Mouse (Mus musculus): ENCODE results near the gene Sept8. TPM values are rescaled to one million over a fixed set of nuclear protein-coding genes. Genes with fewer than 3 reads are reported as not detected.
A peak's percentile ranks its signal among the peaks of the same experiment; 100 is the strongest.

Sept8 gene
- polyA plus RNA-seq, 1 experiment from 2014 or later = 20.1 TPM

DNA sequence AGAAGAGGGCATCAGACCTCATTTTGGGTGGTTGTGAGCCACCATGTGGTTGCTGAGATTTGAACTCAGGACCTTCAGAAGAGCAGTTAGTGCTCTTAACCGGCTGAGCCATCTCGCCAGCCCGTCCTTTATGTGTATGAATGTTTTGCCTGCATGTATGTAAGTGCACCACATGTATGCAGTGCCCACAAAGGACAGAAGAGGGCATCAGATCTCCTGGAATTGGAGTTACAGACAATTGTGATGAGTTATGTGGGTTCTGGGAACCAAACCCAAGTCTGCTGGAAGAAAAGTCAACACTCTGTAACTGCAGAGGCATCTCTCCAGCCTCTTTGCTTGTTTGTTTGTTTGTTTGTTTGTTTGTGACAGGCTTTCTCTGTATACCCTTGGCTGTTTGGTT, 61.5 kb downstream of the Sept8 start:
- Histone ChIP-seq H3K4me1 (no peaks in the 10 kb centered on the region), H3K36me3 (peaks cover 41% of the 10 kb centered on the region), H3K27ac (no peak overlapping the region), H3K4me3 (no peak overlapping the region), H3K27me3 (ENCODE audit: insufficient read depth, poor library complexity, severe bottlenecking) (no peaks in the 10 kb centered on the region), H3K9me3 (no peaks in the 10 kb centered on the region)
- WGBS = 96% methylated on average over 3 of the region's 3 CpGs
- no peak for DNase-seq (ENCODE audit: low spot score)

DNA sequence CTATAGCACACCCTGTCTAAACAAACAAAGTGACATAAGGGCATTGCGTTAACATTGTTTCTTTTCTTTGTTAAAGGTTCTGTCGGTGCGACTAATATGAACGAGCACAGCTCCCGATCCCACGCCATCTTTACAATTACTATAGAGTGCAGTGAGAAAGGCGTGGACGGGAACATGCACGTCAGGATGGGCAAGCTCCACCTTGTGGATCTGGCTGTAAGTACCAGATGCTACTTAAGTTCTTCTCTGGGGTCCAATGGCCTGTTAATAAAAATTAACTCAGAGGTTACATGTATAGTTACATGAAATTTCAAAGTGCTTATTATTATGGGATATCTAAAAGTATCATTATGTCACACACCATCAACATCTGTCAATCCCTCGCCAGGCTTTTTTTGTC, 64.1 kb downstream of the Sept8 start:
- H3K36me3 ChIP-seq = peaks cover 47% of the 10 kb centered on the region
- no peak for DNase-seq (ENCODE audit: low spot score)
- WGBS = 81% methylated on average over 10 of the region's 10 CpGs

DNA sequence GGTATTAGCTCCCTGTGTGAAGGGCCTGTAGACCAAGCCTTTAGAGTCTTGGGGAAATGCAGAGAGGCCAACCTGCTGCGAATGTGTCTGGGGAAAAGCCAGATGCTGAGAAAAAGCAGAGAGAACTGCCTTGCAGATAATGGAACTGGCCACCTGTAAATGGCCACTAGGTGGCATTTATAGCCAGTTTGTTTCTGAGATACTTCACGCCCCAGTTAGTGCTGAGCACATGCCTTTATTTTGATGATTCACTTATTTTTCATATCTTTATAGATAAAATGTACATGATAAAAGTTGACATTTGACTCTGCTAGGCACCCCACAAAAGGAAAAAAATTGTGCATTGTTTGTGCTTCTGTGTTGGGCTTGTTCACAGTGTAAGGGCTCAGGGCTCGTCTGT, 65.8 kb downstream of the Sept8 start:
- Histone ChIP-seq H3K4me3 (no peak overlapping the region), H3K27ac (no peak overlapping the region), H3K4me1 (no peaks in the 10 kb centered on the region), H3K27me3 (ENCODE audit: insufficient read depth, poor library complexity, severe bottlenecking) (no peaks in the 10 kb centered on the region), H3K36me3 (peaks cover 51% of the 10 kb centered on the region), H3K9me3 (no peaks in the 10 kb centered on the region)
- no peak for DNase-seq (ENCODE audit: low spot score)
- WGBS = 54% methylated on average over 3 of the region's 3 CpGs

More for the DNA sequence above, 64.1 kb downstream of the Sept8 start:
- Histone ChIP-seq H3K4me1 (no peaks in the 10 kb centered on the region), H3K27ac (no peak overlapping the region), H3K9me3 (no peaks in the 10 kb centered on the region), H3K27me3 (ENCODE audit: insufficient read depth, poor library complexity, severe bottlenecking) (no peaks in the 10 kb centered on the region), H3K4me3 (no peak overlapping the region)

DNA sequence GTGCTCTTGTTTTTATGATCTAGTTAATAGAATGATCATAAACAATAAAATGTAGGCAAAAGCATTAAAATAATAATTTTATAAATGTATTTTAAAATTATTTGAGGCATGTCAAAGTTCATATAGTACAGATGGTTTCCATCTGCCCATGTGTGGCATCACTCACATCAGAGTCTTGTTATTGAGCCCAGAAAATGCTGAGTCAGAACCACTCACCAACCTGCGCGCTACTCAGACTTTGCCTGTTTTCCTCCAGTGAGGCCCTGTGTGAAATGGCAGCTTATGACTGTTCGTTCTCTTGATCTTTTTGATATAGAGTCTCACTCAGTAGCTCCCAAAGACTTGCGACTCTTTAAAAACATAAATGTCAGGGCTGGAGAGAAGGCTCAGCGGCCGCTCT, 66.5 kb downstream of the Sept8 start:
- H3K4me3 ChIP-seq = no peak overlapping the region
- peaks cover 44% of the 10 kb centered on the region for H3K36me3 ChIP-seq
- no peak overlapping the region for H3K27ac ChIP-seq
- no peaks in the 10 kb centered on the region for H3K27me3 ChIP-seq (ENCODE audit: insufficient read depth, poor library complexity, severe bottlenecking)
- no peaks in the 10 kb centered on the region for H3K9me3 ChIP-seq
- no peak for DNase-seq (ENCODE audit: low spot score)
- no peaks in the 10 kb centered on the region for H3K4me1 ChIP-seq
- WGBS = 85% methylated on average over 6 of the region's 6 CpGs

DNA sequence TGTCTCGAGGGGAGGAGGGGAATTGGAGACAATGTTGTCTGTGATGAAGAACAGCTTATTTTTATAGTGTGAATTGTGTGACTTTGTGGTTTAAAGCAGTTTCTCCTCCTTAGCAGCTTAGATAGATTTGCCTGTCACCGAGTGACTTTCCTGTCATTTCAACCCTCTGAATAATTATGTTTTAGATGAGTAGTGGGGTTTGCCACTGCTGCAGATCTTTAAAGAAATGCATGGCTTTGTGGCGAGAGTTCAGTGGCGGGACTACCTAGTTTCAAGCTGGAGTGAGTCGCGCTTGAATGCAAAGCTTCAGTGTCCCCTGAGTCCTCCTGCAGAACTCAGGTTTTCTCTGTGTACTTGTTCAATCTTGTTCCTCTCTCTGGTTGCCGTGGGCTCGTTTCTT, 69.2 kb downstream of the Sept8 start:
- no peak overlapping the region for H3K4me3 ChIP-seq
- H3K27me3 ChIP-seq (ENCODE audit: insufficient read depth, poor library complexity, severe bottlenecking) = no peaks in the 10 kb centered on the region
- DNase-seq (ENCODE audit: low spot score) = no peak
- WGBS = 80% methylated on average over 8 of the region's 8 CpGs
- no peak overlapping the region for H3K27ac ChIP-seq
- peaks cover 36% of the 10 kb centered on the region for H3K36me3 ChIP-seq
- no peaks in the 10 kb centered on the region for H3K4me1 ChIP-seq
- H3K9me3 ChIP-seq = no peaks in the 10 kb centered on the region

DNA sequence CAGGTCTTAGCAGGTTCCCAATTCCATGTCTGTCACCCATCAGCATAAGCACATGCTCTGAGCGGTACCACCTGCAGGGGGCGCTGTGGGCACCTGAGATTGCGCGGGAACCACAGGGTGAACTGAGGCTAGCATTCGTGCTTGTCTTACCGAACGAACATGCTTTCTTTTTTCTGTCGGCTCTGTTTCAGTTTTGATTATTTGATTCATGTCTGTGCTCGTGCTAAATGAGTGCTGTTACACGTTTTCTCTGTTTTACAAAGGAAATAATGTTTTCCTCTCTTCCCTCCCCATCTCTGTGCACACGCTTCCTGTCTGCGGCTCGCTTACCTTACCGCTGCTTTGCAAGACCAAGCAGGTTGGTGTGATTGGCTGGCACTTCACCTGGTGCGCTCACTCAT, 71.3 kb downstream of the Sept8 start:
- Histone ChIP-seq H3K4me1 (no peaks in the 10 kb centered on the region), H3K4me3 (0 out of 2 replicates have a peak overlapping the region, but pooled peaks have one; percentile 5), H3K9me3 (no peaks in the 10 kb centered on the region), H3K27ac (no peak overlapping the region), H3K36me3 (peaks cover 40% of the 10 kb centered on the region), H3K27me3 (ENCODE audit: insufficient read depth, poor library complexity, severe bottlenecking) (no peaks in the 10 kb centered on the region)
- 38% methylated on average over 15 of the region's 15 CpGs for WGBS
- DNase-seq (ENCODE audit: low spot score) = no peak

DNA sequence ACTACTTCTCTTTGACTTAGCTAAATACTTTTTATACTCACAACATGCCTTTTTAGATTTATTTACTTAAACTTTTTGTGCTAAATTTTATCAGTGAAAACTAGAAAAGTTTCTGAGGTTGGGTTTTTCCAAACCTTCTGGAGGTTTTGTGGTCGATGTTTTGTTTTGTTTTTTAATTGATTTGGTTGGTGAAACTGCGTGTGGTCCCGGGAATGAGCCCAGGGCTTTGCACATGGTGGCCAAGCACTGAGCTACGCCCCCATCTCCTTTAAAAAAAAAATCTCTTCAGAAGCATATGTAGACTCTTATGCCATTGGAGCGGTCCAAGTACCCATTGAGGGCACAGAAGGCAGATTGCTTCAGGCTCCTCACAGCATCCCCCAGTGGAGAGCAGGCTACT, 72.1 kb downstream of the Sept8 start:
- H3K4me3 ChIP-seq = no peak overlapping the region
- H3K9me3 ChIP-seq = no peaks in the 10 kb centered on the region
- WGBS = 91% methylated on average over 5 of the region's 5 CpGs
- H3K4me1 ChIP-seq = no peaks in the 10 kb centered on the region
- no peak for DNase-seq (ENCODE audit: low spot score)
- H3K27ac ChIP-seq = no peak overlapping the region
- no peaks in the 10 kb centered on the region for H3K27me3 ChIP-seq (ENCODE audit: insufficient read depth, poor library complexity, severe bottlenecking)
- peaks cover 45% of the 10 kb centered on the region for H3K36me3 ChIP-seq

Other genes with a start within 250 kb of the Sept8 start
- gene Hspa4, start 218.8 kb upstream of the Sept8 start, polyA plus RNA-seq (2016; fragmentation: Nextera tagmentation; extraction: Ambion mirVana) = 98.3 and 109 TPM in 2 replicates
- gene Zcchc10, start 194.6 kb upstream of the Sept8 start, polyA plus RNA-seq (2016; fragmentation: Nextera tagmentation; extraction: Ambion mirVana) = 19.2 and 21.9 TPM in 2 replicates
- gene Aff4, start 168.4 kb upstream of the Sept8 start, polyA plus RNA-seq (2016; fragmentation: Nextera tagmentation; extraction: Ambion mirVana) = 30.5 and 36.7 TPM in 2 replicates
- gene Leap2, start 96.1 kb upstream of the Sept8 start, polyA plus RNA-seq (2016; fragmentation: Nextera tagmentation; extraction: Ambion mirVana) = 0.45 TPM in 1 of 2 replicates, not detected in the other
- 854 and 1,100 TPM in 2 replicates for gene Uqcrq, start 88.4 kb upstream of the Sept8 start, polyA plus RNA-seq (2016; fragmentation: Nextera tagmentation; extraction: Ambion mirVana)
- 0.74 and 1.5 TPM in 2 replicates for gene Gdf9, start 88.2 kb upstream of the Sept8 start, polyA plus RNA-seq (2016; fragmentation: Nextera tagmentation; extraction: Ambion mirVana)
- gene Gm10447, start 62.1 kb upstream of the Sept8 start, polyA plus RNA-seq (2016; fragmentation: Nextera tagmentation; extraction: Ambion mirVana) = 0.10 and 0.16 TPM in 2 replicates
- 2.3 and 2.5 TPM in 2 replicates for gene Shroom1, start 62.1 kb upstream of the Sept8 start, polyA plus RNA-seq (2016; fragmentation: Nextera tagmentation; extraction: Ambion mirVana)
- gene Gm9837, start 48.8 kb upstream of the Sept8 start, polyA plus RNA-seq (2016; fragmentation: Nextera tagmentation; extraction: Ambion mirVana) = not detected in 2 replicates
- gene Gm9945, start 39.1 kb upstream of the Sept8 start, polyA plus RNA-seq (2016; fragmentation: Nextera tagmentation; extraction: Ambion mirVana) = not detected in 2 replicates
- 0.32 and 0.38 TPM in 2 replicates for gene Sowaha, start 39.0 kb upstream of the Sept8 start, polyA plus RNA-seq (2016; fragmentation: Nextera tagmentation; extraction: Ambion mirVana)
- gene Kif3a, start 48.1 kb downstream of the Sept8 start, polyA plus RNA-seq (2016; fragmentation: Nextera tagmentation; extraction: Ambion mirVana) = 32.7 and 47.1 TPM in 2 replicates
- 0.39 and 0.72 TPM in 2 replicates for gene Il4, start 99.4 kb downstream of the Sept8 start, polyA plus RNA-seq (2016; fragmentation: Nextera tagmentation; extraction: Ambion mirVana)
- not detected in 2 replicates for gene Il13, start 115.4 kb downstream of the Sept8 start, polyA plus RNA-seq (2016; fragmentation: Nextera tagmentation; extraction: Ambion mirVana)
- 22.0 and 26.5 TPM in 2 replicates for gene Rad50, start 188.1 kb downstream of the Sept8 start, polyA plus RNA-seq (2016; fragmentation: Nextera tagmentation; extraction: Ambion mirVana)
- not detected in 2 replicates for gene Il5, start 201.5 kb downstream of the Sept8 start, polyA plus RNA-seq (2016; fragmentation: Nextera tagmentation; extraction: Ambion mirVana)